Comparison of ENCODE assay signal across 11 mouse cellular contexts in the genomic region with DNA sequence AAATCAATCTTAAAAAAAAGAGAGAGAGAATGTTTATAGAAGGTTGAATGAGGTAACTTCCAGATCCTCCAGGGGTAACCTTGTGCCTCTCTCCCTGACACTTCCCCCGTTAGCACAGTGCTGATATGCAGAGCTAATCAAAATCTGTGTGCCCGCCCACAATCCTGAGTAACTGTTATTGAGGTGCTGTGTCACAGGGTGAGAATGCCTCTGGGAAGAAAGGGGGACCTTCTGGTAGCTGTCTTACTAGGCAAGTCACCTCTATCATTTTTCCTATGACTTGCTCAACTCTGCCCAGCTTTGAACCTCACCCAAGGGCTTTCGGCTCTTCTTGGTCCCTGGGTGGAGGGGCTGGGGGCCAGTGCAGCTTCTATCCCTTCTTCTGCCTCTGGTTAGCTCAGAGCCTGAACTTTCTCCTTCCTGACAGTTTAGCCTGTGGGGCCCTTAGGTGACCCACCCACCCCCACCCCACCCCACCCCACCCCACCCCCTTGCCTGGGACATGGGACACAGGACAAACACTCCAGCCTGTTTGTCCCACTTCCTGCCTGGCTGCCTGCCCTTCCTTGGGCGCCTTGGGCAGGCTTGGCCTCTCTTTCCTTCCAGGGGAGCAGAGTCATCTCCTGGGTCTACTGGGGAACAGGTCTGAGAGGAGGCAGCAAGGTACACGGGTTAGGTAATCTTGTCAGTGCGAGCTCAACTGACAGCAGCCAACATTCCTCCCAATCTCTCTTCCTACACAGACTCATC. TPM values are rescaled to one million over a fixed set of nuclear protein-coding genes. Genes with fewer than 3 reads are reported as not detected.
DNase-seq lines count a peak whose midpoint lies in the region; ATAC-seq lines count a peak whose summit lies in the region.
"Had no signal": no experiment of that assay in that cellular context is flagged by ENCODE, and none has a peak within 500 bp of the region (broad histone marks: within the 10 kb centered on the region; RNA-seq: fewer than 3 reads in every experiment).

No protein-coding gene starts in this region.

- peak overlapping the region; percentile 2; the same call in 1 of the 2 replicates for H3K9ac ChIP-seq in liver, embryonic 11.5 days (ENCODE audit: low read depth, low read length)
- H3K9ac ChIP-seq: hindbrain, embryonic 12.5 days had no signal

- no peaks in the 10 kb centered on the region for H3K27me3 ChIP-seq in liver, embryonic 11.5 days (replicated peaks; ENCODE audit: control insufficient read depth, insufficient read depth, low read length)
- H3K27me3 ChIP-seq: hindbrain, embryonic 12.5 days had no signal

- 0 out of 2 replicates have a peak overlapping the region, but pooled peaks have one; percentile 6 for H3K27ac ChIP-seq in liver, embryonic 11.5 days (ENCODE audit: low read depth, low read length)
- H3K27ac ChIP-seq: hindbrain, embryonic 12.5 days had no signal

- peak; percentile 74 for ATAC-seq in liver, embryonic 11.5 days (replicated peaks; ENCODE audit: low FRiP score)

- no peak overlapping the region for H3K4me2 ChIP-seq in liver, embryonic 11.5 days
- H3K4me2 ChIP-seq: hindbrain, embryonic 12.5 days had no signal

- peaks cover 10% of the 10 kb centered on the region; the same call in 1 of the 2 replicates for H3K36me3 ChIP-seq in liver, embryonic 11.5 days (ENCODE audit: control insufficient read depth, insufficient read depth, low read length)

- intact Hi-C loops in heart, postnatal 36 days (cut with DNase I) = loop anchor here (1.0 kb wide), 1 partner anchor 13 kb away; no protein-coding TSS in a partner anchor
- intact Hi-C loops in left cerebral cortex, postnatal 36 days (cut with DNase I) = no loop called here

- no peak overlapping the region for H3K4me3 ChIP-seq in liver, embryonic 11.5 days (ENCODE audit: low read depth, low read length)
- H3K4me3 ChIP-seq: hindbrain, embryonic 12.5 days had no signal

- H3K4me1 ChIP-seq in liver, embryonic 11.5 days (replicated peaks; ENCODE audit: control insufficient read depth, insufficient read depth, low read length) = peaks cover 36% of the 10 kb centered on the region

- no peaks in the 10 kb centered on the region for H3K9me3 ChIP-seq in liver, embryonic 11.5 days (ENCODE audit: control insufficient read depth, low read length)
- H3K9me3 ChIP-seq: hindbrain, embryonic 12.5 days had no signal

- WGBS in liver, embryonic 11.5 days = 44% methylated on average over 6 of the region's 6 CpGs

- DNase-seq in heart, adult 9 months (ENCODE audit: low spot score in 2 of 2) = peak; percentile 28 to 48
- no peak for DNase-seq in heart, postnatal 36 days
- peak; percentile 56 for DNase-seq in c-Kit-positive CD71-positive TER-119-negative erythroid progenitor cells, embryonic 14.5 days (ENCODE audit: low read depth)
- no peak for DNase-seq in liver, embryonic 11.5 days (ENCODE audit: low spot score)
- peak; percentile 82 to 90 for DNase-seq in lung, postnatal 4 days
- no peak for DNase-seq in left cerebral cortex, postnatal 36 days (ENCODE audit: low spot score in 2 of 2)
- DNase-seq in thymus, postnatal 10 days (ENCODE audit: low spot score in 2 of 2) = no peak
- DNase-seq in left cerebral cortex, adult 8-10 months (ENCODE audit: low spot score in 2 of 2) = no peak
- DNase-seq: midbrain, embryonic 14.5 days; thymus, adult 18-20 months had no signal

RNA-seq across cellular contexts. Expression of gene Fhod1, which starts 7.7 kb away (rescaled TPM):
- 1 to 10 TPM; 6.5 to 9.6 TPM for total RNA-seq in heart, postnatal 36 days (2021)
- polyA plus RNA-seq in liver, embryonic 11.5 days (2014; fragmentation: Nextera tagmentation; extraction: Ambion mirVana) = 2.3 and 3.1 TPM in 2 replicates
- 1 to 10 TPM; 2.3 to 3.7 TPM for total RNA-seq in left cerebral cortex, postnatal 36 days (2021)
- 1 to 10 TPM; 2.5 to 5.2 (median 4.0) TPM for total RNA-seq in left cerebral cortex, adult 8-10 months (2022)

RNA-seq across cellular contexts. Expression of gene Slc9a5, which starts 8.6 kb away (rescaled TPM):
- total RNA-seq in heart, postnatal 36 days (2021) = under 1 TPM; 0.44 to 0.62 TPM
- 1.5 and 1.6 TPM in 2 replicates for polyA plus RNA-seq in liver, embryonic 11.5 days (2014; fragmentation: Nextera tagmentation; extraction: Ambion mirVana)
- total RNA-seq in left cerebral cortex, postnatal 36 days (2021) = 10 to 100 TPM; 34.1 to 44.5 TPM
- total RNA-seq in left cerebral cortex, adult 8-10 months (2022) = 10 to 100 TPM; 28.9 to 30.7 (median 29.7) TPM

RNA-seq across cellular contexts. Expression of gene Tmem208, which starts 13.9 kb away (rescaled TPM):
- 10 to 100 TPM; 22.1 to 24.0 TPM for total RNA-seq in heart, postnatal 36 days (2021)
- polyA plus RNA-seq in liver, embryonic 11.5 days (2014; fragmentation: Nextera tagmentation; extraction: Ambion mirVana) = 138 and 142 TPM in 2 replicates
- total RNA-seq in left cerebral cortex, postnatal 36 days (2021) = 10 to 100 TPM; 38.5 to 43.6 TPM
- 10 to 100 TPM; 33.7 to 46.5 (median 40.0) TPM for total RNA-seq in left cerebral cortex, adult 8-10 months (2022)

RNA-seq across cellular contexts. Expression of gene Lrrc29, which starts 14.0 kb away (rescaled TPM):
- total RNA-seq in heart, postnatal 36 days (2021) = 1 to 10 TPM; 1.2 to 1.3 TPM
- polyA plus RNA-seq in liver, embryonic 11.5 days (2014; fragmentation: Nextera tagmentation; extraction: Ambion mirVana) = 5.7 and 6.2 TPM in 2 replicates
- 1 to 10 TPM; 3.7 to 7.3 TPM for total RNA-seq in left cerebral cortex, postnatal 36 days (2021)
- total RNA-seq in left cerebral cortex, adult 8-10 months (2022) = 1 to 10 TPM; 5.8 to 8.7 (median 7.1) TPM

RNA-seq across cellular contexts. Expression of gene Plekhg4, which starts 33.0 kb away (rescaled TPM):
- not detected for total RNA-seq in heart, postnatal 36 days (2021)
- 0.30 TPM in 1 of 2 replicates, not detected in the other for polyA plus RNA-seq in liver, embryonic 11.5 days (2014; fragmentation: Nextera tagmentation; extraction: Ambion mirVana)
- 1 to 10 TPM; 1.3 to 5.5 TPM for total RNA-seq in left cerebral cortex, postnatal 36 days (2021)
- total RNA-seq in left cerebral cortex, adult 8-10 months (2022) = 1 to 10 TPM; 1.3 to 2.5 (median 1.6) TPM

Comparison
In these comparisons a context has a peak if more than half of its experiments do, and no peak if none do; other contexts are left out.
1. DNase-seq: peak in heart, adult 9 months (2 of 2), c-Kit-positive CD71-positive TER-119-negative erythroid progenitor cells, embryonic 14.5 days (single experiment) and lung, postnatal 4 days (2 of 2); none in heart, postnatal 36 days (0 of 2), liver, embryonic 11.5 days (single experiment), left cerebral cortex, postnatal 36 days (0 of 2), thymus, postnatal 10 days (0 of 2) and left cerebral cortex, adult 8-10 months (0 of 2).
2. RNA of gene Slc9a5, which starts 8.6 kb away (total RNA-seq): 34.1 to 44.5 TPM in left cerebral cortex, postnatal 36 days and 28.9 to 30.7 TPM in left cerebral cortex, adult 8-10 months; 0.44 to 0.62 TPM in heart, postnatal 36 days; every median in the first group is over 10 times any median in the second.